Mouse (Mus musculus) Patski (cell line): ENCODE measurements around the gene Hdac4. TPM values are rescaled to one million over a fixed set of nuclear protein-coding genes. Genes with fewer than 3 reads are reported as not detected.
A peak's percentile ranks its signal among the peaks of the same experiment; 100 is the strongest.

Experiments
- ATAC-seq: fragments of 100-300 bp; one replicate; pipeline ENCODE4 v1.8.0; 2021
- CTCF ChIA-PET: fragments of 350-600 bp; sonication (Branson Sonifier 250); formaldehyde crosslinking; loops from one replicate; lab custom pipeline; 2022; ENCODE audit warnings: inconsistent platforms; lab: Charles Lee
- POLR2A ChIA-PET: fragments of 350-600 bp; sonication (Branson Sonifier 250); formaldehyde crosslinking; loops from one replicate; lab custom pipeline; 2022; ENCODE audit warnings: antibody characterized with exemption, inconsistent platforms; lab: Charles Lee
- DNase-seq: peaks from one replicate; pipeline ENCODE4 v3.0.0-alpha.2; 2011; ENCODE audit warnings: low read depth, low spot score
- H3K27me3 ChIP-seq: fragments of 371-371 bp; one replicate; pipeline ENCODE4 v1.5.1; 2021
- CTCF ChIP-seq: fragments of 100-300 bp; IDR thresholded peaks from one replicate; pipeline ENCODE4 v1.5.1; 2021
- in situ Hi-C: fragments of 300-500 bp; cut with MboI; formaldehyde crosslinking; loops from 3 replicates; pipeline ENCODE4 v1.11.1; 2018; ENCODE audit warnings: low pct_unique_long_range_greater_than_20kb, mixed read lengths
- polyA plus RNA-seq: library from polyadenylated mRNA; unstranded; gene quantifications from one replicate; pipeline ENCODE4 v1.2.3, GENCODE M21; 2021

Hdac4 gene
- polyA plus RNA-seq, 1 experiment from 2014 or later: 15.0 TPM

DNA sequence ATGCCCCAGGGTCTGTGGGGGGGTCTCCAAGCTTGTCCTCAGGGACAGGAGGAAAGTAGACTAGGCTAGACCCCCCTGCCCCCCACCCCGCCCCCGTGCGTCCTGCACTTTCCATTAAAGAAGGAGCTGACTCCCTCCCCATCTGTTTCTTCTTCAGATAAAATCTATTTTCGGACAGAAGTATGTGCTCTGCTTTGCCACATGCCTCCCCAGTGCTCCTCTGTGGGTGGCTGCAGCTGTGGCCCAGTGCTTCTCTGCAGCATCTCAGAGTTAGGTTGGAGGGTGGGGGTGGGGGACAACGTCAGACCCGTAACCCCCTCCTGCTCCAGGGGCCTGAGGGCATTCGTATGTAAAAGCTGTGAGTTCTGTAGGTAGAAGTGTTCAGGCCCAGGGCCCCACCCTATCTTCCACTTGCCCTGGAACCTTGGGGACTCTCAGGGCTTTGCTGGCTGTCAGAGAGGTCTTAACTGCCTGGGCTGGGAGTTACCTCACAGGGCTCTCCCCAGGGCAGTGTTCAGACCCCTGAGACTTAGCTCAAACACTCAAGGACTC is 275.4 kb downstream of the Hdac4 start:
- peaks cover 31% of the 10 kb centered on the region for H3K27me3 ChIP-seq
- in situ Hi-C loops: no loop called here
- CTCF ChIA-PET: interaction anchor here (0.6 to 0.8 kb wide), 2 partner anchors 42 to 79 kb away, joined by 3 read pairs; no protein-coding TSS in a partner anchor
- no peak for TF ChIP-seq CTCF
- ATAC-seq (no peak), DNase-seq (no peak)
- POLR2A ChIA-PET: interaction anchor here (0.9 to 1.2 kb wide), 2 partner anchors 15 to 26 kb away, joined by 3 read pairs; no protein-coding TSS in a partner anchor

DNA sequence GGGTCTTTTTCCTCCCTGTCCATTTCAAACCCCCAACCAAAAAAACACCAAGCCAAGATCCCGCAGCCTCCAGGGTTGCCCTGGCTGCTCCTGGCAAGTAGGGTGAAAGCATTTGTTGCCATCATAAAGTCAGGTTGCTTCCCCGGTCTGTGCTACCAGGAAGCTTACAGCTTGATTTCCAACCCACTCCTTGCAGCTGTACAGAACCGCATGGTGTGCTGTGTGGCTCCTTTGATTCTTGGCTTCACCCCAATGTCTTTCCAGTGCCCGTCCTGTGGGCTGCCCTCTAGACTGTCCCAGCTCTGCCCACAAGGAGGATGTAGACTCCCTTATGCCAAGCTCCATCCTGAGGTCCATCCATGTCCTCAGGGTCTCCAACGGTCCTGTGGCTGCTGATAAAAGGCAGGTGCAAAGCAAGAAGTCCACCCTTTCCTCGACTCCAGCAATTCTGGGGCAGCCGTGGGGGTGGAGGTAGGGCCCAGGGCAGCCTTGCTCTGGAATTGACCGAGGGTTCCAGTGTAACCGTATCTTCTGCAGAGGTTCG is 277.2 kb downstream of the Hdac4 start:
- in situ Hi-C loops: no loop called here
- ChIA-PET CTCF (no interaction called here), POLR2A (no interaction called here)
- ATAC-seq (no peak), DNase-seq (no peak)
- H3K27me3 ChIP-seq: peaks cover 34% of the 10 kb centered on the region
- TF ChIP-seq CTCF: no peak

DNA sequence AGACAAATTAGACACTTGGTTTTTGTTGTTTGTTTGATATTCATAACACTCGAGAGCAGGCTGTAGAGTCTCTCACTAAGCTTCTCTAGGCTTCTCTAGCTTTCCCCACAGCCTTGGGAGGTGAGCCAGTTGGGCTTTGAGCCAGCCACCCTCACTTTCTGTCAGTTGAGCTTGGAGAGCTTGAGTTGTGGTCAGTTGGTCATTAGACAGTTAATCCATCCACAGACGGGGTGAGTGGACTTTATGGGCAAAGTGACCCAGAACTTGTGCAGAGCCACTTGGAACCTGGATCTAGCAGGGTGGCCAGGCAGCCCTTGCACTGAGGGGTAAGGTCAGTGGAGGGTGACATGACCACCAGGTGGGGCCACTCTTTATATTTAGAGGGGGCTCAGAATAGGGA is 277.9 kb downstream of the Hdac4 start:
- peak; percentile 84 for DNase-seq
- peak; percentile 49 for ATAC-seq
- CTCF ChIA-PET: interaction anchor here (0.7 kb wide), 1 partner anchor 18 kb away, joined by 3 read pairs; no protein-coding TSS in a partner anchor
- in situ Hi-C loops: no loop called here
- H3K27me3 ChIP-seq: peaks cover 33% of the 10 kb centered on the region
- TF ChIP-seq CTCF: no peak
- POLR2A ChIA-PET: no interaction called here

DNA sequence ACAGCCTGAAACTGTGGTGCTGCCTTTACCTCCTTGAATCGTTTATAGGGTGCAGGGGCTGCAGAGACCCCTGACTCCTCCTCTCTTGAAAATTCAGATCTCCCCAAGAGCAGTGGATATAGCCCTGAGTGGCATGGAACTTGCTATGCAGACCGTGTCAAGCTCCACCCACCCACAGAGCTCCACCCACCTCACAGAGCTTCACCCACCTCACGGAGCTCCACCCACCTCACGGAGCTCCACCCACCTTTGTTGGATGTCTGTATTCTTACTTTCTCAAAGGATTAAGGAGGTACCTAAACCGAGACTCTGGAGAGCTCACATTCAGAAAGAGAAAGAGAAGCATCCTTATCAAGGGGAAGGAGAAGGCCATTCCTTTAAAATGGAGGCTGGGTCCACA is 279.5 kb downstream of the Hdac4 start:
- H3K27me3 ChIP-seq: peaks cover 40% of the 10 kb centered on the region
- DNase-seq (no peak), ATAC-seq (no peak)
- POLR2A ChIA-PET: no interaction called here
- CTCF ChIA-PET: no interaction called here
- in situ Hi-C loops: no loop called here
- TF ChIP-seq CTCF: no peak

DNA sequence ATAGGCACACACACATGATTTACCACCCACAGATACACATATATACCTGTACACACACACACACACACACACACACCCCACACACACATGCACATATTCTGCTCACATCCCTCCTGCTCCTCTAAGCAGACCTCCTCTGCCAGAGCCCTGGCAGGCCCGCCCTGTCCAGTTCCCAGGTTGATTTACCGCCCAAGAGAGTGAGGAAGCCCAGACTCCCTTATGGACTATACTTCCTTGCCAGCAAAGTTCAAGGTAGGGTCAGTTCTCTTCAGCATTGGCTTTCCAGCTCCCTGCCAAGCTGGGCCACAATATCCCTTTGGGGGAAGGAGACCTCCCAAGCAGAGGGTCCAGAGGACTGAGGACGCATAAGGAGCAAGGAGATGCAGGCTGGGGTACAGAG is 280.9 kb downstream of the Hdac4 start:
- H3K27me3 ChIP-seq: peaks cover 46% of the 10 kb centered on the region
- TF ChIP-seq CTCF: no peak
- in situ Hi-C loops: no loop called here
- ChIA-PET POLR2A (no interaction called here), CTCF (no interaction called here)
- no peak for ATAC-seq
- DNase-seq: no peak

DNA sequence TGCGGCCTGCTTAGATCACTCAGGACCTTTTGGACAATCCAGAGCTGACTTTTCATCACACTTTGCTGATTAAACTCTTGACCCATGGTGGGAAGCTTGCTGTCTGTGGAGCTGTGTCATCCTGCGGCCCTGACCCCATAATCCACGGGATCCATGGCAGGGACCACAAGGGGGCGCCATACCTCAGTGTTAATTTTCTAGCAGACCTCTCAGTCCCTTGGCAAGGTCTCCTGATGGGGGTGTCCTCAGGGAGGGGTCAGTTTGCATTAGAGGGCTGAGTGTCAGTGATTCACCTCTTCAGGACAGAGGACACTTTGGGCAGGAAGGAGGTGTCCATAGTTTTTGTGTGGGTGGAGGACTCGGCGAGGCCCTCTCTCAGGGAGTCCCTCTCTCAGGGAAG is 281.6 kb downstream of the Hdac4 start:
- peaks cover 46% of the 10 kb centered on the region for H3K27me3 ChIP-seq
- ATAC-seq: no peak
- ChIA-PET POLR2A (interaction anchor here (0.6 kb wide), 1 partner anchor 9 kb away, joined by 3 read pairs; no protein-coding TSS in a partner anchor), CTCF (interaction anchor here (0.6 kb wide), 1 partner anchor 339 kb away, joined by 3 read pairs; no protein-coding TSS in a partner anchor)
- TF ChIP-seq CTCF: no peak
- in situ Hi-C loops: no loop called here
- no peak for DNase-seq

DNA sequence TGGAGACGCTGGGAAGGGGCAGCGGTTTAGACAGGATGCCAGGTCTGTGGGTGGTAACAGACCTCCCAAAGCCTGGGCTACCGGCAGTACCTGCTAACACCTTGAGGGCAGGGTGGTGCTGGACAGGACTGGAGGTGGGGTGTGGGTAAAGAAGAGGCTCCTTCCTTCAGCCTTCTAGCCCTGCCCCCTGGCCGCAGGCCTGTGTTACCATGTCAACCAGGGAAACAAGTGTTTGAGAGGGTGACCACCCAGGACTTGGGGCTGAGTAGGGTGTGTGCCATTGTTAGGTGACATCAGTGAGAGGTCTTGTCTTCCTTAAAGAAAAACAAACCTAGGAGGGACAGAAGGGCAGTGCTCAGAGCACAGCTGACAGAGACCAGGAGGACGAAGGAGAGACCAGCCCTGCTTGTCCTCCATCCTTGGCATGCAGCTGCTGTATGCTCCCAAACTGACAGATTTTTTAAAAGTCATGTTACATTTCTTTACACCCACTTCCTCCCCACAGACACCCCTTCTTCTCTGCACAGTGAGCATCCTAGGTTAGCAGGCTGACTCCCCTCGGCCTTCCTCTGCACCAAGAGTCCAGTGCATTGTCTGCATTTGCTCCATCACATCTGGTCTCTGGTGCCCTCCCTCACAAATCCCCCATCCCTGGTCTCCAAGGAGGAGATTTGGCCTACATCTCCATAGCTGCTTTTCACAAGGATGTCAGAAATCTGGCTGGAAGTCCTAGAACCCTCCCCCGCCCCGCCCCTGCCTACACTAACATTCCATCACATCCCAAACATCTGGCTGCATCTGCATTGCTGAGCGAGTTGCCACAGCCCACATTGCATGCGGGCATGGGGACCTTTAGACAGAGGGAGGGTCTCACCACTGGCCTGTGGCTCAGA is 283.0 kb downstream of the Hdac4 start:
- no peak for TF ChIP-seq CTCF
- no peak for ATAC-seq
- POLR2A ChIA-PET: no interaction called here

DNA sequence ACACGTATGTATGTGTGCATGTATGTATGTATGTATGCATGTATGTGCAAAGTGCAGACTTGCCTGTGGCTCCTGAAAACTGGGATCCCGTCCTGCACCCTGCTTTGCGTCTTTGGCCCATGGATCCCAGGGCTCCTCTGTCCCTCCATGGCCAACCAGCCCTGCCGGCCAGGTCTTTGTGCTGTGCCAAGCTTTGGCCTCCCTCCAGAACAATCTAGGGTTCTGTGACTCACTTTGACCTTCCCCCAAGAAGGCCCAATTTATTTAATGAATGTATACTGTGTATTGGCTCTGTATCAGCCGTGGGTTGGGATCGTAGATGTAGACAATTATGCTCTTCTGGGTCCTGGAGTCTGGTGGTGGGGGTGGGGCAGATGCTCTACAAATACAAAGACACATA is 290.2 kb downstream of the Hdac4 start:
- H3K27me3 ChIP-seq: peaks cover 32% of the 10 kb centered on the region
- no peak for ATAC-seq
- DNase-seq: no peak
- ChIA-PET CTCF (no interaction called here), POLR2A (no interaction called here)
- in situ Hi-C loops: no loop called here
- no peak for TF ChIP-seq CTCF

More for the DNA sequence above, 283.0 kb downstream of the Hdac4 start:
- in situ Hi-C loops: no loop called here
- CTCF ChIA-PET: no interaction called here
- peaks cover 51% of the 10 kb centered on the region for H3K27me3 ChIP-seq
- no peak for DNase-seq

DNA sequence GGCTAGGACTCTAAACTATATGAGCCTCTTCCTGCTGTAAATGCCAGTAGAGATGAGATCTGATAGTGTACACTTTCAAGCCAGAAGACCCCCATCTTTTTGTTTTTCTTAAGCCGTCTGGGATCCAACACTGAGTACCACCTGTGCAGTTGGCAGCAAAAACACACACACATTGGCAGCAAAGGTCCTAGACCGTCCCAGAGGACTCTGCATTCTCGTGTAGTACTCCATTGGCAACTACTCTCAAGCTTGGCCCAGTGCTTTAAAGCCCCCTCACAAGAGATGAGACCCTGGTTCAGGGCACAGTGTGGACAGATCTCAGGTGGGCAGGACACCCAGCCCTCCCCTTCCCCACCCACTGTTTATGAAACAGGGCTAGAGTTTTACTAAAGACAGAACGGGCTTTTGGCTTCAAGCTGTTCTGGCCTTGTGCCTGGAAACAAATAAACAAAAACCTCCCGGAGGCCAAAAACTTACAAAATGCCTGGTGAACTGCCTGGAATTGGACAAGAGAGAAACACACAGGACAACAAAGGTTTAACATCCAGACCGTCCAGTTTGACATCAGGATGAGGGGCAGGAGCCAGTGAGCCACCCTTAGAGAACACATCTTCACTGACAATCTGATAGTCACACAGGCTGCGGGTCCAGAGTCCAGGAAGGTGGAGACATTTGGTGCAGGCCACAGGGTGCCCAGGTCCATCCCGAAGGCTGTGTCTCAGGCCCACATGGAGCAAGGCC is 292.1 kb downstream of the Hdac4 start:
- no peak for ATAC-seq
- H3K27me3 ChIP-seq: peaks cover 27% of the 10 kb centered on the region
- ChIA-PET CTCF (no interaction called here), POLR2A (no interaction called here)
- DNase-seq: no peak
- TF ChIP-seq CTCF: no peak
- in situ Hi-C loops: no loop called here

DNA sequence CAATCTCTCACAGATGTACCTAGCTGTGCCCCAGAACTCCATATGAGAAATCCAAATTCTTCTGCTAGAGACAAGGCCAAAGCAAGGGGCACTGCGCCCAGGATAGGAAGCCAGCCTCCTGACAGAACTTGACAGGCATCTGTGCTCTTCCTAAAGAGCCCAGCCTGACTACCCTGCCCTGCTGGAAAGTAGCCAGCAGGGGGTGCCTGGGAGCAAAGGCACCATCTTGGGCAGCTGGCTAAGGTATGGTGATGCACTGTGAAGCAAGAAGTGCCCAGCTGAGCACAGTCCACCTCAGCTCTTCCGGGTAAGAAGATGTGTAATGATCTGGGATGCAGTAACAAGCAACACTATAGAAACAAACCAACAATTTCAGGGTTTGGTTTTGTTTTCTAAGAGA is 298.4 kb downstream of the Hdac4 start:
- peaks cover 13% of the 10 kb centered on the region for H3K27me3 ChIP-seq
- ChIA-PET CTCF (no interaction called here), POLR2A (no interaction called here)
- in situ Hi-C loops: no loop called here
- ATAC-seq (no peak), DNase-seq (no peak)
- TF ChIP-seq CTCF: no peak
